Mouse (Mus musculus): ENCODE data around the gene Gm45021.
A peak's percentile ranks its signal among the peaks of the same experiment; 100 is the strongest.

The Gm45021 gene

GRCm38 (mm10) chr6:48589194-48589750, at the start of gene Gm45021:
TSS of gene Gm45021 (plus strand) at chr6:48589610.
- no peak for DNase-seq (ENCODE audit: low spot score)

- no peak for DNase-seq (ENCODE audit: low spot score)
These were observed 49.5 kb upstream of the Gm45021 start for GRCm38 (mm10) chr6:48539860-48540259.

DNA sequence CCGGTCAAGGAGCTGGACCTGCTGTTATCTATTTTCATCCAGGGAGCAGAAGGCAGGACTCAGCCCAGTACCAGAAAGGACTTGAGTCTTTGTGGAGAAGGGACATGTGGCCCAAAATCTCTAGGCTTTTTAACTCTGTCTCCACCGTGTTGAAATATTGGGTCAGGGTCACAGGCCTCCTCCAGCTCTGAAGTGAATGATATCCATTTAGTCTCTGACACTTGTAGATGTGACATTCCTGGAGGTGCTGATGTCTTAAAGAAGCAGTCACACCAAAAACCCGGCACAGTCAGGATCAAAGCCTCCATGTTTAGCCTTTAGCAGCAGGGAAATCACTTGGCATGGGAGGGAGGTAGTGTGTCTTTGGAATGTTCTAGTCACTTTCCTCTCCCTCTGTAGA, 48.7 kb upstream of the Gm45021 start:
- no peak for DNase-seq (ENCODE audit: low spot score)

- DNase-seq (ENCODE audit: low spot score) = no peak
These were observed 47.6 kb upstream of the Gm45021 start for GRCm38 (mm10) chr6:48541560-48542450.

- DNase-seq (ENCODE audit: low spot score) = no peak
These were observed 46.8 kb upstream of the Gm45021 start for GRCm38 (mm10) chr6:48542631-48543030.

DNA sequence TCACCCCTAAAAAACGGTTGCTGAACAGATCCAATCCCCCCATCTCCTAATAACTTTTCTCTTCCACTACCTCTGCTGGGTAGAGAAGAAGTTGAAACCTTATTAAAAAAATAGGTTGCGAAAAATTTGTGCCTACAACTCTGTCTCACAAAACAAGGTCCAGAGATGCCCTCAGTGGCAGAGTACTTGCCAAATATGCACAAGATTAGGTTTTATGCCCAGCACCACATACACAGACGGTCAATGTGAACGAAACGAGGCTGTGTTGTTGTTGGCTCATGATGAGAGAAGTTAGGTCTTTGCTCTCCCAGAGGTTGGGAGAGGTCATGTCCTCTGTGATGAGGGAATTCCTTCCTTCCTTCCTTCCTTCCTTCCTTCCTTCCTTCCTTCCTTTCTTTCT, 44.2 kb upstream of the Gm45021 start:
- no peak for DNase-seq (ENCODE audit: low spot score)

- DNase-seq (ENCODE audit: low spot score) = peak; percentile 43
These were observed 43.1 kb upstream of the Gm45021 start for GRCm38 (mm10) chr6:48546271-48546670.

- DNase-seq (ENCODE audit: low spot score) = no peak
These were observed 42.6 kb upstream of the Gm45021 start for GRCm38 (mm10) chr6:48546858-48547257.

GRCm38 (mm10) chr6:48548314-48548713, 41.1 kb upstream of the Gm45021 start:
- DNase-seq (ENCODE audit: low spot score) = no peak

DNA sequence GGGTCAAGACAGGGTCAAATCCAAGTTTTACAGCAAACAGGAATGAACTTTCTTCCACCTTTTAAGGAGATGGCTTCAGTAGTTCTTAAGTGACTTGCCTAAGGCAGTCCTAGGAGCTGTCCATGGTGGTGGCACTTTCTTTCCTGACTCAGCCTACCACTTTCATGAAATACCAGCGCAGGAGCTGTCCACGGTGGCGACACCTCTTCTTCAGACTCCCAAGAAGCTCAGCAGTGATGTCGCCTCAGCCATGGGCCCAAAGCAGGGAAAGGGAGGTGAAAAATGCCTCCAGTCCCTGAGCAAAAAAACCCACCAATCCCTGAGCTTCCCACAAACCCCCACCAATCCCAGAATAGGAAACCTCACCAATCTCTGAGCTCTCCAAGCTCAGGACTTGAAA, 36.5 kb upstream of the Gm45021 start:
- no peak for DNase-seq (ENCODE audit: low spot score)

DNA sequence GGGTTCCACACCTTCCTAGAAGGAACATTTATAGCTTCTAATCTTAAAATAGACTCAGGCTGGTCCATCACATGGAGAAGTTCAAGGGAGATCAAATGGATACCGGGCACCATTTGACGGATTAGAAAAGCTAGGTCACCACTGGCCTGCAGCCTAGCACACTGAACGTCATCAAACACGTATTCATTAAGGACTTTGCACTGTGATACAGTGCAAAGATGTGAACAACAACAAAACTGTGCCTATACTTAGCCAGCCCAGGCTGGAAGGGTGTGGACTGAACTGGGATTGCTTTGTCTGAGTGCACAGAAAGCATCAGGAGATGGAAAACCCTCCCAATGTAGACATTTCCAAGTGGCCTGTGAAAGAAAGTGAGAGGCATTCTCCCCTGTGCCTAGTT, 35.6 kb upstream of the Gm45021 start:
- DNase-seq (ENCODE audit: low spot score) = no peak

DNA sequence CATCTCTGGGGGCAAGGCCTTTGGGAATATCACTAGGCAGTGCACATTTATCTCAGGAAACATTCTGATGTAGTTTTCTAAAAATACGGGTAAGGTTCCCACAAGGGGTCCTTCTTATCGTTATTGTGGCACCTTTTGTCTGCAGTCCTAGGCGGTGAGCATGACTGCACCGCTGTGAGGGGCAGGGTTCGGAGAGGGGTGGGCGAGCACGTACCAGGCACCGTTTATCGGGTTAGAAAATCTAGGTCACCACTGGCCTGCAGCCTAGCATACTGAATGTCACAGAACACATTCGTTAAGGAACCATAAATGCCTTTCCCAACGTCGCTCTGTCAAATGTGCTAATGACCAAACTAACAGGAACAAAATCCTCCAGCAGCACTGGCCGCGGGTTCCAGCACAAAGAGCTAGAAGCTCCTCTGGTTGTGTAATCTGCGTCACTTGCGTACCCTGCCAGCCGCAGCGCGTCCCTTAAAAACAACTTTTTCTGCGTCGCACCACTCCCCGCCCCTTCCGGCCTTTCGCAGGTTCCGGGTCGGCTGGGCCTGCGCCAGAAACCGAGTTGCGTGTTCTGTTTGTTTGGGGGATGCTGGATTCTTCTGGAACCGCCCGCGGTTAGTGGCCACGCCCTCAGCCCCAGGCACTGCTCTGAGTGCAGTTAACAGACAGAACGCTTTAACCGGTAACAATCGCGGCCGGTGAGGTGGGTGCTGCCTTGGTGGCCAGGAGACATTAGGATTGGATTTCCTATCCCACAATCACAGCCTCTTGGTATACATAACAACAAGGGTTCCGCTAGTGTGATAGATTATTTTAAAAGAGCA, 34.9 kb upstream of the Gm45021 start, which contains the start of gene Lrrc61:
TSS of gene Lrrc61 (plus strand) at position 517 of the 824 bp plus-strand sequence.
- peak; percentile 99 for DNase-seq (ENCODE audit: low spot score)

DNA sequence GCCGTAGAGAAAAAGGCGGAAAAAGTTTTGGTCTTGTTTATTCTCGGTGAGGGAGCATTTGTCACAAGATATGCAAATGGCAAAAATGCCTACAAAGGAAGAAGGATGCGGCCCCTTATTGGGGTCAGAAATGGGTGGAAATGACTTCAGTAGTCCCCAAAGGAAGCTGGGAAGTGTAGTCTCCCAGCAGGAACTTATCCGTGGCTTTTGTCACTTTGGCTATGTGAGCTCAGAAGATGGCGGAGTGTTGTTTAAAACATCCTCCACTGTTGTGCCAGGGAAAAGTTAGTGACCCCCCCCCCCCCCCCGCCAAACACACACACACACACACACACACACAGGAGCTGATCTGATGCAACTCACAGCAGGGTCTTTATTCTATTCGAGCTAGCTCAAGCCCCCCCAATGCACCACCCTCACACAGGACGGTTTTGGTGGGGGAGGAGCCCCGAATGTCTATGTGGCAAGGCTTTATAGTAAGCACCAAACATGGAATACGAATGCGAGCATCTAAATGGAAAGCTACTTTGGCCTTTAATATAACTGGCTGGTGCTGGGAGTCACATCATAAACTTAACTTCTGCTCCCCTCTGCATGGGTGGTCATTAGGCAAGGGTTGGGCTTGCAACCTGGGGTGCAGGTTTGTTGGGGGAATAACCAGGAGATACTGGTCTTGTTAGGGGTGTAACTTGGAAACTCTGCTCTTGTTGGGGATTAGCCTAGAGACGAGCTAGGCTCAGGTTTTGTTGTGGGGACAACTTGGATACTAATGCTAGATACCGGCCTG, 34.1 kb upstream of the Gm45021 start:
- DNase-seq (ENCODE audit: low spot score) = no peak

DNA sequence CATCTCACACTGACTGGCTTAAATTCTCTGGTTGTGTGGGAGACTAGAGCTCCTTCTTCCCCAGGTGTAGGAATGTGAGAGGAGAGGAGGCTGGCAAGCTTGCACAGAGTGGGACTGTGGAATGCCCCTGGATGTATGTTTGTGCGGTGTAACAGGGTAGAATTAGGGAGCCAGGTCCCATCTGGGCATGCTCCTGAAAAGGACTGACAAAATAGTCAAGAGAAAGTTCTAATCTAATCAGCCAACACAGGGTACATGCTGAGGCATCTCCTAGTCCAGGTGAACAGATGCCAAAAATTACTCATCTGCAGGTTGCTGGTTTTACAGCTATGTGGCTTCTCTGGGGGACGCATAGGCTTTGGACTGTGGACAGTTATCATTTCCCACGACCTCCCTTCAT, 33.5 kb upstream of the Gm45021 start:
- no peak for DNase-seq (ENCODE audit: low spot score)

- DNase-seq (ENCODE audit: low spot score) = no peak
These were observed 23.6 kb upstream of the Gm45021 start for GRCm38 (mm10) chr6:48565693-48566310.

DNA sequence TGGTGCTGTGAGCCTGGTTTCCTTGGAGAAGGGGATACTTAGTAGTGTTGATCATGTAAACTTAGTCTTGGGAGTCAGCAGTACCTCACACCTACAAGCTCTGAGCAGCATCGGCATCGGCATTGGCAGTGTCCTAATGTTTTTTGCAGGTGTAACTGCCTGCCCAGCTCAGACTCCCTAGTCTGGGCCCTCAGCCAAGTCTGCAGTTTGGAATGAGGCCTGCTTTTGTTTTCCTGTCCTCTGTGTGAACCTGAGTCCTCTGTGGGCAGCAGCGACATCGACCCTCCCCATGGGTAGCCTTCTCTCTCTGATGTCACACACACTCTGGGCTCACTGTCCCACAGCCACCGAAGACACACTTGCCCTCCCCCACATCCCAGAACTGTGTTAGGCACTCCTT, 23.1 kb upstream of the Gm45021 start:
- DNase-seq (ENCODE audit: low spot score) = no peak

GRCm38 (mm10) chr6:48568036-48568984, 21.1 kb upstream of the Gm45021 start:
- no peak for DNase-seq (ENCODE audit: low spot score)

- peak; percentile 27 for DNase-seq (ENCODE audit: low spot score)
These were observed 20.2 kb upstream of the Gm45021 start for GRCm38 (mm10) chr6:48569065-48569807.

GRCm38 (mm10) chr6:48572014-48572413, 17.4 kb upstream of the Gm45021 start:
- DNase-seq (ENCODE audit: low spot score) = no peak

Measured in T-cell, adult 2 months (primary cell).